Mouse (Mus musculus) liver, embryonic 14.5 days (tissue): ENCODE measurements around the gene Gm10073. TPM values are rescaled to one million over a fixed set of nuclear protein-coding genes. Genes with fewer than 3 reads are reported as not detected.

ENCODE experiments used
- ATAC-seq: fragments of 200-750 bp; cut with Nextera tagmentation; 2 replicates; pipeline ENCODE4 v1.8.0; 2017; ENCODE audit warnings: moderate number of reproducible peaks, mild to moderate bottlenecking, moderate library complexity; ENCODE audit not compliant: insufficient read depth
- DNase-seq, 3 experiments: peaks; one replicate each; pipeline ENCODE4 v3.0.0-alpha.2; 2012 to 2013; ENCODE audit warnings: low read depth in 3 of 3, low spot score in 3 of 3
- H3K27ac ChIP-seq: fragments of 300-500 bp; sonication (generic); 2 replicates; pipeline ENCODE4 v1.5.1; 2014; ENCODE audit warnings: moderate library complexity, mild to moderate bottlenecking, control low read depth, inconsistent platforms
- H3K27me3 ChIP-seq: fragments of 300-500 bp; sonication (generic); 2 replicates; pipeline ENCODE4 v1.6.1; 2014; ENCODE audit warnings: mild to moderate bottlenecking, low read length, moderate library complexity; ENCODE audit not compliant: control insufficient read depth, insufficient read depth
- H3K36me3 ChIP-seq: fragments of 300-500 bp; sonication (generic); replicated peaks from 2 replicates; pipeline ENCODE4 v1.6.1; 2014; ENCODE audit warnings: low read depth; ENCODE audit not compliant: control insufficient read depth, insufficient read depth
- H3K4me1 ChIP-seq, 2 experiments: fragments of 200-500 bp in 1 of 2; fragments of 300-500 bp in 1 of 2; sonication (generic) in 1 of 2; replicated peaks; 2 replicates each; pipeline ENCODE4 v1.6.1; 2012 to 2014; ENCODE audit warnings: antibody characterized with exemption in 1 of 2, inconsistent platforms in 1 of 2, low read length in 1 of 2; ENCODE audit not compliant: control insufficient read depth in 2 of 2, insufficient read depth in 2 of 2
- H3K4me2 ChIP-seq: fragments of 300-500 bp; sonication (generic); 2 replicates; pipeline ENCODE4 v1.6.1; 2014; ENCODE audit warnings: low read depth, mild to moderate bottlenecking, control low read depth, moderate library complexity
- H3K4me3 ChIP-seq, 2 experiments: fragments of 200-500 bp in 1 of 2; fragments of 300-500 bp in 1 of 2; sonication (generic) in 1 of 2; 2 replicates each; pipeline ENCODE4 v1.5.1; 2012 to 2014; ENCODE audit warnings: low read depth in 2 of 2, low read length in 2 of 2, mild to moderate bottlenecking in 2 of 2, control low read depth in 1 of 2, inconsistent platforms in 1 of 2, moderate library complexity in 1 of 2; ENCODE audit not compliant: insufficient read depth in 1 of 2
- H3K9ac ChIP-seq: fragments of 300-500 bp; sonication (generic); replicated peaks from 2 replicates; pipeline ENCODE4 v1.6.1; 2014; ENCODE audit warnings: mild to moderate bottlenecking, control low read depth, moderate library complexity
- H3K9me3 ChIP-seq: fragments of 300-500 bp; sonication (generic); 2 replicates; pipeline ENCODE4 v1.6.1; 2016; ENCODE audit warnings: low read length, mixed read lengths; ENCODE audit not compliant: control insufficient read depth
- CTCF ChIP-seq: IDR thresholded peaks from 2 replicates; pipeline ENCODE4 v1.5.1; 2016; ENCODE audit warnings: antibody characterized with exemption, low read depth, control low read depth
- EP300 ChIP-seq: IDR thresholded peaks from 2 replicates; pipeline ENCODE4 v1.6.1; 2016; ENCODE audit warnings: antibody characterized with exemption, low read depth
- WGBS: fragments of 180-500 bp; shearing (Covaris S2); extraction: QIAGEN DNeasy Blood & Tissue Kit; methylation state at CpG from one replicate; pipeline ENCODE4 v1.1.7; 2014; ENCODE audit not compliant: insufficient replicate concordance; 5-methylcytosine and 5-hydroxymethylcytosine counted together
- polyA plus RNA-seq, 2 experiments: library from polyadenylated mRNA; depleted of rRNA in 1 of 2; stranded (reverse) in 1 of 2; unstranded in 1 of 2; fragments of >200 nt; fragmentation: Nextera tagmentation in 1 of 2; extraction: Ambion mirVana in 1 of 2; gene quantifications; 2 replicates each; pipeline versions ENCODE4 v1.2.1 to v1.2.3; 2012 to 2014

Gene Gm10073
- polyA plus RNA-seq, 2 experiments: 12.3 to 61.5 TPM

- Histone ChIP-seq H3K9ac (no peak overlapping the region), H3K27ac (no peak overlapping the region), H3K4me1 (peaks cover 0 to 3% of the 10 kb centered on the region in 2 experiments; a peak in 2 of 4 replicates), H3K4me3 (no peak overlapping the region), H3K27me3 (no peaks in the 10 kb centered on the region), H3K4me2 (no peak overlapping the region), H3K36me3 (no peaks in the 10 kb centered on the region), H3K9me3 (no peaks in the 10 kb centered on the region)
- DNase-seq (no peak), ATAC-seq (no peak)
- WGBS: 63% methylated on average over 7 of the region's 7 CpGs
- TF ChIP-seq CTCF (no peak), EP300 (no peak)
These were observed 4.3 kb downstream of the Gm10073 start for GRCm38 (mm10) chr8:106569006-106569405.

DNA sequence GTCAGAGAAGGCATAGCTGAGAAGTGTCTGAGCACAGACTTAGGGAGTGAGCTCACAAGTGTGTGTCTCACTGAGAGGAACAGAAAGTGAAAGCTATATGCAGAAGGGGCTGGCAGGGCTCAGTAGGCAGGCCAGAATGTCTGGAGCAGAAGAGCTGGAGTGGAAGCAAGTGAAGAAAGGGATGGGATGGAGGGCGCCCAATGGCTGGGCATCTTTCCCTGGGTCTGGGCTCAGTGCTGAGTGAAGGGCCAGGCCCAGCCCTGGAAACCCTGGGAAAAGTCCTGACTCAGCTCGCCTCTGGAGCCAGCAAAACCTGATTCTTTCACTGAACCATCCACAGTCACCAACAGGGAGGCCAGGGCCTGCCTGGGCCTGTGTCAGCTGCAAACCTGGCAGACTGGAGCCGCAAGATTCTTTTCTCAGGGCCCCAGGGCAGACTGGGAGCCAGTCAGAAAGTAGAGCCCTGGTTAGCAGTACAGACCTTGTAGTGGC, 9.5 kb downstream of the Gm10073 start:
- DNase-seq (no peak), ATAC-seq (no peak)
- H3K9me3 ChIP-seq: no peaks in the 10 kb centered on the region
- no peaks in the 10 kb centered on the region for H3K27me3 ChIP-seq
- no peak overlapping the region for H3K27ac ChIP-seq
- H3K4me1 ChIP-seq: no peaks in the 10 kb centered on the region; a peak in 1 of 4 replicates
- no peak overlapping the region for H3K4me3 ChIP-seq
- no peak overlapping the region for H3K9ac ChIP-seq
- H3K4me2 ChIP-seq: no peak overlapping the region
- WGBS: 60% methylated on average over 3 of the region's 3 CpGs
- no peaks in the 10 kb centered on the region for H3K36me3 ChIP-seq
- TF ChIP-seq CTCF (no peak), EP300 (no peak)

GRCm38 (mm10) chr8:106561097-106561865, 12.0 kb downstream of the Gm10073 start:
- ATAC-seq: no peak
- TF ChIP-seq CTCF (peak; percentile 90), EP300 (no peak)
- no peaks in the 10 kb centered on the region for H3K9me3 ChIP-seq
- H3K4me1 ChIP-seq: no peaks in the 10 kb centered on the region; a peak in 1 of 4 replicates
- no peak overlapping the region for H3K27ac ChIP-seq
- no peaks in the 10 kb centered on the region for H3K36me3 ChIP-seq
- DNase-seq: no peak
- H3K4me3 ChIP-seq: no peak overlapping the region
- no peaks in the 10 kb centered on the region for H3K27me3 ChIP-seq
- WGBS: 21% methylated on average over 21 of the region's 21 CpGs
- H3K9ac ChIP-seq: no peak overlapping the region
- no peak overlapping the region for H3K4me2 ChIP-seq

GRCm38 (mm10) chr8:106559844-106560243, 13.4 kb downstream of the Gm10073 start:
- Histone ChIP-seq H3K9me3 (no peaks in the 10 kb centered on the region), H3K27me3 (no peaks in the 10 kb centered on the region), H3K27ac (no peak overlapping the region), H3K4me1 (no peaks in the 10 kb centered on the region; a peak in 1 of 4 replicates), H3K36me3 (no peaks in the 10 kb centered on the region), H3K9ac (no peak overlapping the region), H3K4me3 (no peak overlapping the region), H3K4me2 (no peak overlapping the region)
- 39% methylated on average over 9 of the region's 9 CpGs for WGBS
- TF ChIP-seq CTCF (no peak), EP300 (no peak)
- ATAC-seq (no peak), DNase-seq (no peak)

DNA sequence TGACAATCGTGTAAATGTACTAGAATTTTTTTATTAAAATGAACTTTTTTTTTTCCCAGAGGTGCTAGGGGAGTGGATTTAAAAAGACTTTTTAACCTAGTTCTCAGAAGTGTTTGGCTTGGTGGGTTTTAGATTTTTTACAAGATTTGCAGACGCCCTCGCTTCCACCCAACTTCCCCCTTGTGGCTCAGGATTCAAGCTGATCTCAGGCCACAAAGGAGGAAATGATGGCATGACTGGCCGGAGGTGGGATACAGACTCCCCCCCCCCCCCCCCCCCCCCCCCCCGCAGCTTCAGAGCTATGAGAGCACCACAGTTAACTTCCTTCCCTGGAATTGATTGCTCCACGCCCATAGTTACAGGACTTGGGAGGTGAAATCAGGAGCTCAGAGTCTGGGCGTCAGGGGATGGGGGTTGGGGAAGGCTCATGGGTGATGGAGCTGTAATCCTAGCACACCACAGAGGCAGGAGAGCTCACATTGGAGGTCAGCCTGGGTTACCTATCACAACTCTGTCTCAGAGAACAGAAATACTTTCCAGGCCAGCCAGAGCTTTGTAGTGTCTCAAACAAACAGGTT, 17.1 kb downstream of the Gm10073 start:
- Histone ChIP-seq H3K36me3 (no peaks in the 10 kb centered on the region), H3K4me2 (no peak overlapping the region), H3K9ac (no peak overlapping the region), H3K27ac (no peak overlapping the region), H3K4me1 (no peaks in the 10 kb centered on the region; a peak in 1 of 4 replicates), H3K27me3 (no peaks in the 10 kb centered on the region), H3K4me3 (no peak overlapping the region), H3K9me3 (no peaks in the 10 kb centered on the region)
- 12% methylated on average over 6 of the region's 7 CpGs for WGBS
- TF ChIP-seq EP300: no peak
- no peak for TF ChIP-seq CTCF
- DNase-seq (no peak), ATAC-seq (no peak)
